Mouse (Mus musculus): ENCODE data around the gene Sept4. TPM values are rescaled to one million over a fixed set of nuclear protein-coding genes. Genes with fewer than 3 reads are reported as not detected.

Sept4 gene
- total and polyA plus RNA-seq, 2 experiments from 2014 or later = 20.6 to 49.1 TPM

GRCm38 (mm10) chr11:87571361-87571950 lies 2.8 kb downstream of the Sept4 start:
- Histone ChIP-seq H3K4me3 (ENCODE audit: low read depth, low read length) (no peak overlapping the region), H3K9me3 (replicated peaks; ENCODE audit: control insufficient read depth, low read length) (no peaks in the 10 kb centered on the region), H3K27me3 (ENCODE audit: control insufficient read depth, insufficient read depth, low read length) (no peaks in the 10 kb centered on the region), H3K9ac (replicated peaks; ENCODE audit: low read depth, low read length) (no peak overlapping the region), H3K36me3 (replicated peaks; ENCODE audit: control insufficient read depth, insufficient read depth, low read length) (no peaks in the 10 kb centered on the region), H3K27ac (ENCODE audit: low read depth) (peak overlapping the region; percentile 74), H3K4me2 (ENCODE audit: low read depth, low read length) (peak overlapping the region; percentile 10), H3K4me1 (ENCODE audit: control insufficient read depth, insufficient read depth) (peaks cover 34% of the 10 kb centered on the region)
- no peak for DNase-seq (ENCODE audit: low spot score)
- ATAC-seq (ENCODE audit: insufficient read depth, low read depth) = no peak
- 45% methylated on average over 1 of the region's 1 CpGs for WGBS
- no peak for TF ChIP-seq CTCF (IDR thresholded peaks at IDR 0.05; ENCODE audit: low read depth)
- TF ChIP-seq EP300 (IDR thresholded peaks at IDR 0.05; ENCODE audit: low read depth) = no peak

- WGBS = 64% methylated on average over 7 of the region's 7 CpGs
- Histone ChIP-seq H3K27ac (ENCODE audit: low read depth) (no peak overlapping the region), H3K9me3 (replicated peaks; ENCODE audit: control insufficient read depth, low read length) (no peaks in the 10 kb centered on the region), H3K9ac (replicated peaks; ENCODE audit: low read depth, low read length) (no peak overlapping the region), H3K4me3 (ENCODE audit: low read depth, low read length) (no peak overlapping the region), H3K27me3 (ENCODE audit: control insufficient read depth, insufficient read depth, low read length) (no peaks in the 10 kb centered on the region), H3K4me1 (ENCODE audit: control insufficient read depth, insufficient read depth) (peaks cover 42% of the 10 kb centered on the region), H3K4me2 (ENCODE audit: low read depth, low read length) (no peak overlapping the region), H3K36me3 (replicated peaks; ENCODE audit: control insufficient read depth, insufficient read depth, low read length) (no peaks in the 10 kb centered on the region)
- TF ChIP-seq CTCF (IDR thresholded peaks at IDR 0.05; ENCODE audit: low read depth) (no peak), EP300 (IDR thresholded peaks at IDR 0.05; ENCODE audit: low read depth) (no peak)
- ATAC-seq (ENCODE audit: insufficient read depth, low read depth) (no peak), DNase-seq (ENCODE audit: low spot score) (no peak)
Observed at GRCm38 (mm10) chr11:87573751-87574150, 5.0 kb downstream of the Sept4 start.

GRCm38 (mm10) chr11:87574520-87575180 lies 5.9 kb downstream of the Sept4 start:
- H3K4me1 ChIP-seq (ENCODE audit: control insufficient read depth, insufficient read depth) = peaks cover 43% of the 10 kb centered on the region
- ATAC-seq (ENCODE audit: insufficient read depth, low read depth) (no peak), DNase-seq (ENCODE audit: low spot score) (no peak)

GRCm38 (mm10) chr11:87577601-87578248 lies 9.0 kb downstream of the Sept4 start:
- ATAC-seq (ENCODE audit: insufficient read depth, low read depth) (no peak), DNase-seq (ENCODE audit: low spot score) (no peak)
- Histone ChIP-seq H3K4me1 (ENCODE audit: control insufficient read depth, insufficient read depth) (peaks cover 22% of the 10 kb centered on the region), H3K9ac (replicated peaks; ENCODE audit: low read depth, low read length) (peak overlapping the region; percentile 63; the same call in 1 of the 2 replicates), H3K36me3 (replicated peaks; ENCODE audit: control insufficient read depth, insufficient read depth, low read length) (no peaks in the 10 kb centered on the region), H3K4me2 (ENCODE audit: low read depth, low read length) (peak overlapping the region; percentile 74), H3K4me3 (ENCODE audit: low read depth, low read length) (peak overlapping the region; percentile 52), H3K27ac (ENCODE audit: low read depth) (peak overlapping the region; percentile 84), H3K9me3 (replicated peaks; ENCODE audit: control insufficient read depth, low read length) (no peaks in the 10 kb centered on the region), H3K27me3 (ENCODE audit: control insufficient read depth, insufficient read depth, low read length) (no peaks in the 10 kb centered on the region)
- TF ChIP-seq EP300 (IDR thresholded peaks at IDR 0.05; ENCODE audit: low read depth) = no peak
- no peak for TF ChIP-seq CTCF (IDR thresholded peaks at IDR 0.05; ENCODE audit: low read depth)
- 36% methylated on average over 6 of the region's 6 CpGs for WGBS

More at GRCm38 (mm10) chr11:87574520-87575180, 5.9 kb downstream of the Sept4 start:
- Histone ChIP-seq H3K9ac (replicated peaks; ENCODE audit: low read depth, low read length) (no peak overlapping the region), H3K9me3 (replicated peaks; ENCODE audit: control insufficient read depth, low read length) (no peaks in the 10 kb centered on the region), H3K36me3 (replicated peaks; ENCODE audit: control insufficient read depth, insufficient read depth, low read length) (no peaks in the 10 kb centered on the region), H3K4me2 (ENCODE audit: low read depth, low read length) (no peak overlapping the region), H3K4me3 (ENCODE audit: low read depth, low read length) (no peak overlapping the region), H3K27ac (ENCODE audit: low read depth) (no peak overlapping the region), H3K27me3 (ENCODE audit: control insufficient read depth, insufficient read depth, low read length) (no peaks in the 10 kb centered on the region)
- WGBS = 54% methylated on average over 21 of the region's 21 CpGs
- TF ChIP-seq EP300 (IDR thresholded peaks at IDR 0.05; ENCODE audit: low read depth) (no peak), CTCF (IDR thresholded peaks at IDR 0.05; ENCODE audit: low read depth) (no peak)

GRCm38 (mm10) chr11:87578249-87578962 lies 9.7 kb downstream of the Sept4 start:
- no peaks in the 10 kb centered on the region for H3K27me3 ChIP-seq (ENCODE audit: control insufficient read depth, insufficient read depth, low read length)
- peaks cover 22% of the 10 kb centered on the region for H3K4me1 ChIP-seq (ENCODE audit: control insufficient read depth, insufficient read depth)
- no peak for TF ChIP-seq CTCF (IDR thresholded peaks at IDR 0.05; ENCODE audit: low read depth)
- TF ChIP-seq EP300 (IDR thresholded peaks at IDR 0.05; ENCODE audit: low read depth) = no peak
- peak overlapping the region; percentile 52 for H3K4me3 ChIP-seq (ENCODE audit: low read depth, low read length)
- 1% methylated on average over 39 of the region's 40 CpGs for WGBS
- no peaks in the 10 kb centered on the region for H3K9me3 ChIP-seq (replicated peaks; ENCODE audit: control insufficient read depth, low read length)
- ATAC-seq (ENCODE audit: insufficient read depth, low read depth) (peak; percentile 78), DNase-seq (ENCODE audit: low spot score) (no peak)
- H3K36me3 ChIP-seq (replicated peaks; ENCODE audit: control insufficient read depth, insufficient read depth, low read length) = no peaks in the 10 kb centered on the region
- H3K27ac ChIP-seq (ENCODE audit: low read depth) = peak overlapping the region; percentile 84
- peak overlapping the region; percentile 74 for H3K4me2 ChIP-seq (ENCODE audit: low read depth, low read length)
- peak overlapping the region; percentile 63 for H3K9ac ChIP-seq (replicated peaks; ENCODE audit: low read depth, low read length)
